Mouse (Mus musculus): Measurements from ENCODE around the gene Kansl1. TPM values are rescaled to one million over a fixed set of nuclear protein-coding genes. Genes with fewer than 3 reads are reported as not detected.

Gene Kansl1
- polyA plus RNA-seq, 1 experiment from 2014 or later: 34.9 TPM

- peak overlapping the region; percentile 100 for H3K27ac ChIP-seq (ENCODE audit: low read depth, low read length)
- no peaks in the 10 kb centered on the region for H3K27me3 ChIP-seq (ENCODE audit: control insufficient read depth, insufficient read depth, low read length)
- ATAC-seq (ENCODE audit: insufficient read depth, low FRiP score, low TSS enrichment): peak; percentile 96
These were observed 26.1 kb downstream of the Kansl1 start for GRCm38 (mm10) chr11:104442333-104443136.

DNA sequence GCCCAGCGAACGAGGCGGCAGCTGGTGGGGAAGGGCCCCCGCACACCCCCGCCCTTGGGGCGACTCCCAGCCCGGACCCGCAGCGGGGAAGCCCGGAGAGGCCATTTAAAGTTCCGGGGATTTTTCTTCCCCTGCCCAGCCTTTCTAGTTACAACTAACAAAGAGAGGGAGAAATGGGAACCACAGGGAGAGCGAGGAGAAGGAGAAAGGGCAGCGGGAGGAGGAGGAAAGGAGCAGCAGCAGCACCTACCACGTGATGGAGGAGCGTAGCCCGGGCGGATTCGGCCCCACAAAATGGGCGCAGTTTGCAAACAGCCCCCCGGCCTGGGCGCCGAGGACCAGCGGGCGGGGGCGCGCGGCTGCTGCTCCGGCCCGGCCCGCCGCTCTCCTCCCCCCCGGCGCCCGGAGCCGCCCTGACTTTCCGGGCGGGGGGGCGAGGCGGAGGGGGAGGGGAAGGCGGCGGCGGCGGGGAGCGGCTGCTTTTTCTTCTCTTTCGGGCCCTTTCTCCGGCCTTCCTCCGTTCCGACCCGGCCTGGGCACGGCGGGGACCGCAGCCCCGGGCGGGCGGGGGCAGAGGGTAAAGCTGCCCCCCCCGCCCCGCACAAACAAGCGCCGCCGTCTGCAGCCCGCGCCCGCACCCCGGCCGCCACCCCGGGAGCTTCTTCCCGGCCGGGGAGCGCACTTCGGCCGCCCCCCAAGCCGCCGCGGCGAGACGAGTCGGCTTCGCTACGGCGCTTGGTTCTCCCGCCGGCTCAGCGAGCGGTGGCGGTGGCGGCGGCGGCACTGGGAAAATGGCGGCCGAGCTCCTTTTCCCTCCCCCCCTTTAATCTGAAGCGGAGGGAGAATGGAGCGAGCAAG, 27.0 kb downstream of the Kansl1 start:
- ATAC-seq (ENCODE audit: insufficient read depth, low FRiP score, low TSS enrichment) (peak; percentile 48), DNase-seq (ENCODE audit: low spot score) (peak; percentile 87)
- Histone ChIP-seq H3K27me3 (ENCODE audit: control insufficient read depth, insufficient read depth, low read length) (no peaks in the 10 kb centered on the region), H3K4me2 (ENCODE audit: low read depth) (peak overlapping the region; percentile 74), H3K36me3 (ENCODE audit: control insufficient read depth, insufficient read depth, low read length) (no peaks in the 10 kb centered on the region), H3K9ac (ENCODE audit: low read length) (peak overlapping the region; percentile 99), H3K9me3 (ENCODE audit: control insufficient read depth, low read length) (no peaks in the 10 kb centered on the region), H3K4me3 (ENCODE audit: low read depth, low read length) (peak overlapping the region; percentile 92), H3K27ac (ENCODE audit: low read depth, low read length) (peak overlapping the region; percentile 100), H3K4me1 (ENCODE audit: control insufficient read depth, insufficient read depth, low read length) (peaks cover 4% of the 10 kb centered on the region; the same call in 1 of the 2 replicates)
- WGBS: 0% methylated on average over 23 of the region's 92 CpGs

More at GRCm38 (mm10) chr11:104442333-104443136, 26.1 kb downstream of the Kansl1 start:
- peak; percentile 97 for DNase-seq (ENCODE audit: low spot score)
- peaks cover 4% of the 10 kb centered on the region; the same call in 1 of the 2 replicates for H3K4me1 ChIP-seq (ENCODE audit: control insufficient read depth, insufficient read depth, low read length)
- peak overlapping the region; percentile 74 for H3K4me2 ChIP-seq (ENCODE audit: low read depth)
- no peaks in the 10 kb centered on the region for H3K36me3 ChIP-seq (ENCODE audit: control insufficient read depth, insufficient read depth, low read length)
- H3K4me3 ChIP-seq (ENCODE audit: low read depth, low read length): peak overlapping the region; percentile 92
- peak overlapping the region; percentile 99 for H3K9ac ChIP-seq (ENCODE audit: low read length)
- under 1% methylated on average over 74 of the region's 82 CpGs for WGBS
- no peaks in the 10 kb centered on the region for H3K9me3 ChIP-seq (ENCODE audit: control insufficient read depth, low read length)

DNA sequence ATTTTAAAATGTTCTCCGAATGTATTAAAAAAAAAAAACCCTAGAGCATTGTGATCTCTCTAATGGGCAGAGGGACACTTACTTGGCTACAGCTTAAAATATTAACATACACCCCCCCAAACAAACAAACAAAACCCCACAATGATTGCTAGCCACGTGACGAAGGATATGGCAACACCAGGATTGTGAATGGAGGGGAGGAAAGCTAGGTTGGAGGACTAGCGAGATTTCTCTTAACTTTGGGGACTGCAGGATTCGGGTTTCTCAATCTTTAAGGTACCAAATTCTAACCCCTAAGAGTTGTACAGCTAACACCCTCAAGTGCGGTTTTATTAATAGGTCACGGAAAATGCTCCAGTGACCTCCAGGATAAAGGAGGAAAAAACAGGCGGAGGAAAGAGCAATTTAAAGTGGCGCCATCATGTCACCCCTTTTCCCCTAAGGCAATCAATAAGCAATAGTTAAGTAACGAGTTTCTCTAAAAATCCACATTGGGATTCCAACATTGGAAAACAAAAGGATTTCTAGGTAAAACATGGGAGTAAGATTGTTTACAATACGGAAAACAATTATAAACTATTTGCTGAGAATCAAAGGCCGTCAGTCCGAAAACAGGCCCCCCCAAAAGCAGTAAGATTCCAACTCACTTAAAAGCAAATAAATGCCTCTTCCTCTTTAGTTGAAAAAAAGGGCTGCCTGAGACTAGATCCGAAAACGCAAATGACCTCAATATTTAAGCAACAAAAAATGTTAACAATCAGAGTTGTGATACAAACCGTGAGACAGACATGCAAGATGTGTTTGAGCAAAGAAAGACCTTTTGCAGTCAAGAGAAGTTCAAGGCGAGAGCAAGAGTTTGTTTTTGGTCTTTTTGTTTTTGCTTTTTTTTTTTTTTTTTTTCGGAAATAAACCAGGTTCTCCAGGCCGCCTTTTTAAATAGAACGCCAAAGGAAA, 27.9 kb downstream of the Kansl1 start:
- Histone ChIP-seq H3K9me3 (ENCODE audit: control insufficient read depth, low read length) (no peaks in the 10 kb centered on the region), H3K9ac (ENCODE audit: low read length) (peak overlapping the region; percentile 99), H3K36me3 (ENCODE audit: control insufficient read depth, insufficient read depth, low read length) (no peaks in the 10 kb centered on the region)

GRCm38 (mm10) chr11:104439703-104440102, 29.0 kb downstream of the Kansl1 start:
- 80% methylated on average over 2 of the region's 2 CpGs for WGBS
- H3K4me3 ChIP-seq (ENCODE audit: low read depth, low read length): peak overlapping the region; percentile 4; the same call in 1 of the 2 replicates
- H3K9ac ChIP-seq (ENCODE audit: low read length): no peak overlapping the region
- no peaks in the 10 kb centered on the region for H3K9me3 ChIP-seq (ENCODE audit: control insufficient read depth, low read length)
- no peaks in the 10 kb centered on the region for H3K27me3 ChIP-seq (ENCODE audit: control insufficient read depth, insufficient read depth, low read length)
- DNase-seq (ENCODE audit: low spot score) (no peak), ATAC-seq (ENCODE audit: insufficient read depth, low FRiP score, low TSS enrichment) (no peak)
- H3K27ac ChIP-seq (ENCODE audit: low read depth, low read length): no peak overlapping the region
- peaks cover 4% of the 10 kb centered on the region; the same call in 1 of the 2 replicates for H3K4me1 ChIP-seq (ENCODE audit: control insufficient read depth, insufficient read depth, low read length)
- H3K36me3 ChIP-seq (ENCODE audit: control insufficient read depth, insufficient read depth, low read length): no peaks in the 10 kb centered on the region
- peak overlapping the region; percentile 35 for H3K4me2 ChIP-seq (ENCODE audit: low read depth)

More for the DNA sequence above, 27.9 kb downstream of the Kansl1 start:
- peak; percentile 45 for DNase-seq (ENCODE audit: low spot score)
- H3K4me2 ChIP-seq (ENCODE audit: low read depth): peak overlapping the region; percentile 74
- H3K4me3 ChIP-seq (ENCODE audit: low read depth, low read length): peak overlapping the region; percentile 92
- under 1% methylated on average over 20 of the region's 20 CpGs for WGBS
- no peak for ATAC-seq (ENCODE audit: insufficient read depth, low FRiP score, low TSS enrichment)
- H3K27me3 ChIP-seq (ENCODE audit: control insufficient read depth, insufficient read depth, low read length): no peaks in the 10 kb centered on the region
- peak overlapping the region; percentile 100 for H3K27ac ChIP-seq (ENCODE audit: low read depth, low read length)
- peaks cover 4% of the 10 kb centered on the region; the same call in 1 of the 2 replicates for H3K4me1 ChIP-seq (ENCODE audit: control insufficient read depth, insufficient read depth, low read length)

GRCm38 (mm10) chr11:104438450-104438849, 30.2 kb downstream of the Kansl1 start:
- H3K4me2 ChIP-seq (ENCODE audit: low read depth): no peak overlapping the region
- no peak overlapping the region for H3K27ac ChIP-seq (ENCODE audit: low read depth, low read length)
- H3K36me3 ChIP-seq (ENCODE audit: control insufficient read depth, insufficient read depth, low read length): no peaks in the 10 kb centered on the region
- DNase-seq (ENCODE audit: low spot score): no peak
- no peaks in the 10 kb centered on the region for H3K27me3 ChIP-seq (ENCODE audit: control insufficient read depth, insufficient read depth, low read length)
- H3K4me3 ChIP-seq (ENCODE audit: low read depth, low read length): no peak overlapping the region
- H3K9ac ChIP-seq (ENCODE audit: low read length): no peak overlapping the region
- peaks cover 4% of the 10 kb centered on the region; the same call in 1 of the 2 replicates for H3K4me1 ChIP-seq (ENCODE audit: control insufficient read depth, insufficient read depth, low read length)
- H3K9me3 ChIP-seq (ENCODE audit: control insufficient read depth, low read length): no peaks in the 10 kb centered on the region
- ATAC-seq (ENCODE audit: insufficient read depth, low FRiP score, low TSS enrichment): no peak

DNA sequence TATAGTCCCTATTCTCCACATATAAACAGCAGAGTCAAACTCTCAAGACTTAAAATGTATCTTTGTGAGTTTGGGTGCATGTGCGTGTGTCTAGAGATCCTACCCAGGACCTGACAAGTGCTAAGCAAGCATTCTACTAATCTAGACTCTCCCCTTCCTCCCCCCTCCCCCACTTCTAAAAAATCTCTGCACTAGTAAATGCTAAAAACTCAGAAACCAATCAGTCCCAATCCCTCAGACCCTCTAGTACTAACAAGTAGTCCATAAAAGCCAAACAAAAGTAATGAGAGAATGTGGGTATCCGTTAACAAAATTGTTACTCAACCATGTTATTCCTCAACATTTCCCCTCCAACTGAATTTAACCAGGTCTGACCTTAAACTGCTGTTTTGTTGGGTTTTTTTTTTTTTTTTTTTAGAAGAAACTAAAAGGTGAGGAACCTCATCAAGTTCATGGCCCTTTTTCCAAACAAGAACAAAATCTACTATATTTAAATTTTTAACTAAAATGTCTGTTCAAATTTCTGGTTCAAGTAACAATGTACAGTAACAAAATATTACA, 32.2 kb downstream of the Kansl1 start:
- Histone ChIP-seq H3K27ac (ENCODE audit: low read depth, low read length) (no peak overlapping the region), H3K27me3 (ENCODE audit: control insufficient read depth, insufficient read depth, low read length) (no peaks in the 10 kb centered on the region), H3K9me3 (ENCODE audit: control insufficient read depth, low read length) (no peaks in the 10 kb centered on the region), H3K4me3 (ENCODE audit: low read depth, low read length) (no peak overlapping the region), H3K4me1 (ENCODE audit: control insufficient read depth, insufficient read depth, low read length) (peaks cover 4% of the 10 kb centered on the region; the same call in 1 of the 2 replicates), H3K9ac (ENCODE audit: low read length) (no peak overlapping the region), H3K4me2 (ENCODE audit: low read depth) (no peak overlapping the region), H3K36me3 (ENCODE audit: control insufficient read depth, insufficient read depth, low read length) (no peaks in the 10 kb centered on the region)
- ATAC-seq (ENCODE audit: insufficient read depth, low FRiP score, low TSS enrichment) (no peak), DNase-seq (ENCODE audit: low spot score) (no peak)
- WGBS: 88% methylated on average over 2 of the region's 2 CpGs

GRCm38 (mm10) chr11:104435753-104436152, 32.9 kb downstream of the Kansl1 start:
- H3K4me2 ChIP-seq (ENCODE audit: low read depth): no peak overlapping the region
- H3K4me1 ChIP-seq (ENCODE audit: control insufficient read depth, insufficient read depth, low read length): peaks cover 4% of the 10 kb centered on the region; the same call in 1 of the 2 replicates
- no peak for ATAC-seq (ENCODE audit: insufficient read depth, low FRiP score, low TSS enrichment)
- no peaks in the 10 kb centered on the region for H3K36me3 ChIP-seq (ENCODE audit: control insufficient read depth, insufficient read depth, low read length)
- H3K9ac ChIP-seq (ENCODE audit: low read length): no peak overlapping the region
- no peaks in the 10 kb centered on the region for H3K27me3 ChIP-seq (ENCODE audit: control insufficient read depth, insufficient read depth, low read length)
- no peak for DNase-seq (ENCODE audit: low spot score)
- no peaks in the 10 kb centered on the region for H3K9me3 ChIP-seq (ENCODE audit: control insufficient read depth, low read length)
- no peak overlapping the region for H3K27ac ChIP-seq (ENCODE audit: low read depth, low read length)
- no peak overlapping the region for H3K4me3 ChIP-seq (ENCODE audit: low read depth, low read length)

- no peak overlapping the region for H3K4me2 ChIP-seq (ENCODE audit: low read depth)
- H3K4me1 ChIP-seq (ENCODE audit: control insufficient read depth, insufficient read depth, low read length): peaks cover 4% of the 10 kb centered on the region; the same call in 1 of the 2 replicates
- H3K27me3 ChIP-seq (ENCODE audit: control insufficient read depth, insufficient read depth, low read length): no peaks in the 10 kb centered on the region
- 86% methylated on average over 1 of the region's 1 CpGs for WGBS
- no peak overlapping the region for H3K9ac ChIP-seq (ENCODE audit: low read length)
- no peak overlapping the region for H3K27ac ChIP-seq (ENCODE audit: low read depth, low read length)
- H3K9me3 ChIP-seq (ENCODE audit: control insufficient read depth, low read length): no peaks in the 10 kb centered on the region
- H3K4me3 ChIP-seq (ENCODE audit: low read depth, low read length): no peak overlapping the region
- H3K36me3 ChIP-seq (ENCODE audit: control insufficient read depth, insufficient read depth, low read length): no peaks in the 10 kb centered on the region
- no peak for ATAC-seq (ENCODE audit: insufficient read depth, low FRiP score, low TSS enrichment)
- no peak for DNase-seq (ENCODE audit: low spot score)
These were observed 33.5 kb downstream of the Kansl1 start for GRCm38 (mm10) chr11:104435141-104435540.
